Mouse (Mus musculus): ENCODE data around the gene Nfic. TPM values are rescaled to one million over a fixed set of nuclear protein-coding genes. Genes with fewer than 3 reads are reported as not detected.

The Nfic gene
- total and polyA plus RNA-seq, 3 experiments = 2.0 to 9.7 TPM; not detected in 1

DNA sequence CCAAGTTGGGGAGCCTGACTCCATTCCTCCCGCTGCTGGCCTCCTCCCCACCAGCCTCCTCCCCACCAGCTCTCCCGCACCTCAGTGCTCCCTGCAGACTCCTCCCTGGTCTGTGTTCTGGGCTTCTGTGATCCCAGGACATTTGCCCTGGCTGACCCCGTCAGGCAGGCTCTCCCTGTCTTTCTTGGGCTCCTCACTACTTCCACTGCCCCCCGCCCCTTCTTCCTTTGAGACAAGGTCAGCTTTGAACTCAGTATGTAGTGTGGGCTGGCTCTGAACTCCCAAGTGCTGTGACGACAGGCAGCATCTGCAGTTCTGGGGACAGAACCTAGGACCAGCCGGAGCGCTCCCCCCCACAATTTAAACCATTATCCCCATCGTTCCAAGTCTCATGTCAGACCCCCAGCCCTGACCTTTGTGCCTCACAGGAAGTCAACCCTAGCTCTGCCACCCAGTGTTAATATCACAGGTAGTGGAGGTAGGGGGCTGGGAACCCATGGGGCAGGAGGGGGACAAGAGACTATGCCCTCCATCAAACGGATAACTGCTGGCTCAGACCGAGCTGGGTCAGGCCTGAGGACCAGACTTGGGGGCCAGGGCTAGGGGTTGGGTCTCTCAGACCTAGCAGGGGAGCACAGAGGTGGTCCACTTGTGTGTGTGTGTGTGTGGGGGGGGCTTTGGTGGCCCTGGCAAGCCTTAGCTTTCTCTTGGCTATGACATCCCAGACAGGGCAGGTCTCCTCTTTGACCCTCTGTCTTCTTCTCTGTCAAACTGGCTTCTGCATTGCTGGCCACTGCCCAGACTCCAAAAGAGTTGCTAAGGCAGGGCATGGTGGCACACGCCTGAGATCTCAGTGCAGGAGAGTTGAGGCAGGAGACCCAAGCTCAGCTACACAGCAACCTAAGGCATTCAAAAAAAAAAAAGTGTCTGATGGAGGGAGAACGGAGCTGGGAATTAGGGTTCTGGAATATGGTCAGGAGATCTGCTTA, 37.9 kb downstream of the Nfic start:
- Histone ChIP-seq H3K9me3 (replicated peaks; ENCODE audit: insufficient read depth, low read length) (no peaks in the 10 kb centered on the region), H3K36me3 (ENCODE audit: control insufficient read depth in 1 of 2, insufficient read depth in 2 of 2, low read length in 2 of 2) (no peaks in the 10 kb centered on the region), H3K27ac (ENCODE audit: control insufficient read depth, low read depth, low read length) (no peak overlapping the region), H3K4me1 (ENCODE audit: control insufficient read depth in 1 of 2, insufficient read depth in 2 of 2, low read length in 2 of 2) (no peaks in the 10 kb centered on the region), H3K79me2 (ENCODE audit: control insufficient read depth, insufficient read depth, low read length, poor library complexity) (no peaks in the 10 kb centered on the region), H3K27me3 (ENCODE audit: control insufficient read depth in 1 of 2, insufficient read depth in 2 of 2, low read length in 2 of 2) (no peaks in the 10 kb centered on the region), H3K4me3 (ENCODE audit: control insufficient read depth in 1 of 2, insufficient read depth in 1 of 2, low read depth in 2 of 2, low read length in 2 of 2) (no peak overlapping the region), H3K9ac (ENCODE audit: control insufficient read depth, low read depth, low read length, poor library complexity, severe bottlenecking) (no peak overlapping the region)
- TF ChIP-seq HCFC1 (IDR thresholded peaks at IDR 0.05; ENCODE audit: low read depth, low read length) = no peak
- TF ChIP-seq ELF1 (IDR thresholded peaks at IDR 0.05; ENCODE audit: low read depth, low read length) = no peak
- no peak for TF ChIP-seq MXI1 (IDR thresholded peaks at IDR 0.05; ENCODE audit: low read depth, low read length)
- TF ChIP-seq RAD21 (IDR thresholded peaks at IDR 0.05; ENCODE audit: low read depth, low read length) = no peak
- TF ChIP-seq NELFE (IDR thresholded peaks at IDR 0.05; ENCODE audit: low read depth, low read length) = no peak
- no peak for DNase-seq (ENCODE audit: low read depth, low spot score)

GRCm38 (mm10) chr10:81416581-81417226, 38.7 kb downstream of the Nfic start:
- Histone ChIP-seq H3K4me1 (ENCODE audit: control insufficient read depth in 1 of 2, insufficient read depth in 2 of 2, low read length in 2 of 2) (no peaks in the 10 kb centered on the region), H3K79me2 (ENCODE audit: control insufficient read depth, insufficient read depth, low read length, poor library complexity) (no peaks in the 10 kb centered on the region), H3K27ac (ENCODE audit: control insufficient read depth, low read depth, low read length) (no peak overlapping the region), H3K9me3 (replicated peaks; ENCODE audit: insufficient read depth, low read length) (no peaks in the 10 kb centered on the region), H3K4me3 (ENCODE audit: control insufficient read depth in 1 of 2, insufficient read depth in 1 of 2, low read depth in 2 of 2, low read length in 2 of 2) (no peak overlapping the region), H3K9ac (ENCODE audit: control insufficient read depth, low read depth, low read length, poor library complexity, severe bottlenecking) (no peak overlapping the region), H3K27me3 (ENCODE audit: control insufficient read depth in 1 of 2, insufficient read depth in 2 of 2, low read length in 2 of 2) (no peaks in the 10 kb centered on the region), H3K36me3 (ENCODE audit: control insufficient read depth in 1 of 2, insufficient read depth in 2 of 2, low read length in 2 of 2) (no peaks in the 10 kb centered on the region)
- DNase-seq (ENCODE audit: low read depth, low spot score) = no peak
- no peak for TF ChIP-seq CHD2 (IDR thresholded peaks at IDR 0.05; ENCODE audit: low read length)

DNA sequence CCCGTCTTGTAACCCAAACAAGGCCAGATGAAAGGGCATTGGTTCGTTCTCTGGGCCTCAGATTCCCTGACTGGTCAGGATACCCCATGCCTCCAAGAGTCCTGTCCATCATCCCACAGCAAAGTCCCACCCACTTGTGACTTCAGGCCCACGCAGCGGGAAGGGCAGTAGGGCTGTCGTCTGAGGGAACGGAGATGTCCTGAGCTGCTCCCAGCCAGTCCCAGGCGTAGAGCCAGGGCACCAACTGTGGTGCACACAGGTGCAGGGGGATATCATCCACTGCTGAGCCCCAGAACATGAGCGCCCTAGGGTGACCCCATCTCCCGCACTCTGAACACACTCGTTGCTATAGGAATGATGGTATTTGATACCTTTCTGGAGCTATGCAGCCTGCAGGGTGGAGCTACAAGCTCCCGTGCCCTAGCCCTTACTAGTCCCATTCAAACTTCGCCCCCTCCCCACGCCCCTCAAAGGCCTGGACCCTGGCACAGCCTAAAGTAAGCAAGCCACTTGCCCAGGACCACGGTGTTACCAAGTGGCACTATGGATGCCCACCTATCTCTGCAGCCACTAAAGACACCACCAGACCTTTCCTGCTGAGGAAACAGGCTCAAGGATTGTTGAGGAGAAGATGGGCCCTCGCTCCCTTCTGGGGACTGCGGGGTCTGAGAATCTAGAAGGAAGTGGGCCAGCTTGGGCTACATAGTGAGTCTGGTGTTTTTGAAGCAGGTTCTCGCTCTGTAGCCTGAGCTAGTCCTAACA, 39.7 kb downstream of the Nfic start:
- H3K27ac ChIP-seq (ENCODE audit: control insufficient read depth, low read depth, low read length) = no peak overlapping the region
- no peaks in the 10 kb centered on the region for H3K4me1 ChIP-seq (ENCODE audit: control insufficient read depth in 1 of 2, insufficient read depth in 2 of 2, low read length in 2 of 2)
- TF ChIP-seq MAX (IDR thresholded peaks at IDR 0.05; ENCODE audit: low read length) (no peak), GABPA (IDR thresholded peaks at IDR 0.05; ENCODE audit: low read depth, low read length) (no peak), SMC3 (IDR thresholded peaks at IDR 0.05; ENCODE audit: low read depth, low read length) (no peak), ZMIZ1 (IDR thresholded peaks at IDR 0.05; ENCODE audit: low read depth, low read length) (no peak), MAFK (IDR thresholded peaks at IDR 0.05; ENCODE audit: borderline replicate concordance, low read depth, low read length) (no peak), ZC3H11A (IDR thresholded peaks at IDR 0.05; ENCODE audit: low read depth, low read length) (no peak)
- H3K79me2 ChIP-seq (ENCODE audit: control insufficient read depth, insufficient read depth, low read length, poor library complexity) = no peaks in the 10 kb centered on the region
- H3K27me3 ChIP-seq (ENCODE audit: control insufficient read depth in 1 of 2, insufficient read depth in 2 of 2, low read length in 2 of 2) = no peaks in the 10 kb centered on the region
- no peaks in the 10 kb centered on the region for H3K36me3 ChIP-seq (ENCODE audit: control insufficient read depth in 1 of 2, insufficient read depth in 2 of 2, low read length in 2 of 2)
- H3K9me3 ChIP-seq (replicated peaks; ENCODE audit: insufficient read depth, low read length) = no peaks in the 10 kb centered on the region
- no peak overlapping the region for H3K4me3 ChIP-seq (ENCODE audit: control insufficient read depth in 1 of 2, insufficient read depth in 1 of 2, low read depth in 2 of 2, low read length in 2 of 2)
- DNase-seq (ENCODE audit: low read depth, low spot score) = no peak
- H3K9ac ChIP-seq (ENCODE audit: control insufficient read depth, low read depth, low read length, poor library complexity, severe bottlenecking) = no peak overlapping the region

Measured in MEL (cell line).